Mouse (Mus musculus): ENCODE measurements around the gene Serac1. TPM values are rescaled to one million over a fixed set of nuclear protein-coding genes. Genes with fewer than 3 reads are reported as not detected.

The Serac1 gene
- polyA plus RNA-seq, 1 experiment from 2014 or later, result 0.73 TPM

DNA sequence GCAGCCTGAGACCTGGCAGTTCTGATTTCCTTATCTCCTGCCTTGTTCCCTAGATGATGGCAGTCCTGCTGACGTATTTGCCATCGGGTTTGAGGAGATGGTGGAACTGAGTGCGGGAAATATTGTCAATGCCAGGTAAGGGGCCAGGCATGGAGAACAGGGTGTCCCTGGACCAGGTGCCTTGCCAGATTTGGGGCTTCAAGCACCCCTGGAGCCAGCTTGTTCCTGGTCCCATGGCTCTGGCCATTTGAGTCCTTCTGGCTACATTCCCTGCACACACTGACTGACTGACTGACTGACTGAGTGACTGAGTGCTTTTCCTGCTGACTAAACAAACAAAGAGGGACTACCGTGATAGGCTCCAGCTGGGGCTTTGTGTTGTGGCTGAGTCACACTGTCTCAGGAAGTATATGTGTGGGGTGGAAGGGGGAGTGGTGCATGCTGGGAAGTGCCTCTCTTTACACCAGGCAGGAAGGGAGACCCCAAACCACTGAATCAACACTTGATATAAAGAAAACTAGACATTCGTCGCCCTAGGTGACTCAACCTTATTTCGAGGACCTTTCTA is 63.2 kb downstream of the Serac1 start:
- Histone ChIP-seq H3K4me2 (ENCODE audit: low read depth, low read length) (no peak overlapping the region), H3K4me1 (ENCODE audit: insufficient read depth) (peaks cover 12% of the 10 kb centered on the region; the same call in 1 of the 2 replicates), H3K9me3 (ENCODE audit: low read length) (no peaks in the 10 kb centered on the region), H3K36me3 (replicated peaks; ENCODE audit: insufficient read depth, low read length) (peaks cover 6% of the 10 kb centered on the region; the same call in 1 of the 2 replicates), H3K27ac (ENCODE audit: low read depth) (no peak overlapping the region), H3K27me3 (ENCODE audit: insufficient read depth, low read length) (no peaks in the 10 kb centered on the region), H3K9ac (replicated peaks) (no peak overlapping the region), H3K4me3 (ENCODE audit: low read depth, low read length) (no peak overlapping the region)
- ATAC-seq (peak; percentile 61), DNase-seq (no peak)
- WGBS (ENCODE audit: insufficient replicate concordance), result 35% methylated on average over 7 of the region's 7 CpGs
- TF ChIP-seq EP300 (IDR thresholded peaks at IDR 0.05; ENCODE audit: low read depth) (no peak), CTCF (IDR thresholded peaks at IDR 0.05; ENCODE audit: low read depth) (no peak)

DNA sequence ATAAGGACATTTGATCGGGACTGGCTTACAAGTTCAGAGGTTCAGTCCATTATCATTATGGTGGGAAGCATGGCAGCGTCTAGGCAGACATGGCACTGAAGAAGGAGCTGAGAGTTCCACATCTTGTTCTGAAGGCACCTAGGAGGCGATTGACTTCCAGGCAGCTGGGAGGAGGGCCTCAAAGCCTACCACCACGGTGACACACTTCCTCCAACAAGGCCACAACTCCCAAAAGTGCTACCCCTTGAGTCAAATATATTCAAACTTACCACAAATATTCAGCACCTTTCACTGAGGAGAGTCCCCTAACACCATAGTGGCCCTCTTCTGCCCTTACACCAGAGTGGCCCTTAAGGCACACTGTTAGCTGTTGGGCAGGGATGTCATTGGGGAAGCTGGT is 64.6 kb downstream of the Serac1 start:
- Histone ChIP-seq H3K4me3 (ENCODE audit: low read depth, low read length) (no peak overlapping the region), H3K36me3 (replicated peaks; ENCODE audit: insufficient read depth, low read length) (peaks cover 6% of the 10 kb centered on the region; the same call in 1 of the 2 replicates), H3K9me3 (ENCODE audit: low read length) (no peaks in the 10 kb centered on the region), H3K4me1 (ENCODE audit: insufficient read depth) (peaks cover 12% of the 10 kb centered on the region; the same call in 1 of the 2 replicates), H3K9ac (replicated peaks) (no peak overlapping the region), H3K4me2 (ENCODE audit: low read depth, low read length) (no peak overlapping the region), H3K27ac (ENCODE audit: low read depth) (no peak overlapping the region), H3K27me3 (ENCODE audit: insufficient read depth, low read length) (no peaks in the 10 kb centered on the region)
- ATAC-seq (no peak), DNase-seq (no peak)
- TF ChIP-seq EP300 (IDR thresholded peaks at IDR 0.05; ENCODE audit: low read depth) (no peak), CTCF (IDR thresholded peaks at IDR 0.05; ENCODE audit: low read depth) (no peak)
- WGBS (ENCODE audit: insufficient replicate concordance), result 60% methylated on average over 4 of the region's 4 CpGs

DNA sequence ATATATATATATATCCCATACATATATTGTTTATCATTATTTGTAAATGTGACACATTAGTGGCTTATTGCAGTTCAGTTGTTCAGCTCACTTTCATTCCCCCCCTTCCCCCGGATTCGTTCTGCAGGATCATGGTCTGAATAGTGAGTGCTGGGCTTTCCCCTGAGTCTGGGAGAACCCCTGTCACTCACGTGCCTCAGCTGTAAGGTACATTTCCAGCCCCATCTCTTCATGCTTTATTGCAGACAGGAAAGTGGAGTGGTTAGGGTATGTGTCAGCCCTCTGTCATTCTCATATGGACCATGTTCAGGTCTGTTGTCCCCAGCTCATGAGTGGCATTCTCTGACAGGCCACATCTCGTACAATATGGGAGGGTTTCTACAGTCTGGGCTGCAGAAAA is 66.5 kb downstream of the Serac1 start:
- WGBS (ENCODE audit: insufficient replicate concordance), result 81% methylated on average over 4 of the region's 4 CpGs
- Histone ChIP-seq H3K4me2 (ENCODE audit: low read depth, low read length) (no peak overlapping the region), H3K4me3 (ENCODE audit: low read depth, low read length) (no peak overlapping the region), H3K9ac (replicated peaks) (no peak overlapping the region), H3K4me1 (ENCODE audit: insufficient read depth) (0 out of 2 replicates have a peak, but pooled peaks cover 7% of the 10 kb centered on the region), H3K9me3 (ENCODE audit: low read length) (no peaks in the 10 kb centered on the region), H3K27me3 (ENCODE audit: insufficient read depth, low read length) (no peaks in the 10 kb centered on the region), H3K27ac (ENCODE audit: low read depth) (no peak overlapping the region), H3K36me3 (replicated peaks; ENCODE audit: insufficient read depth, low read length) (peaks cover 6% of the 10 kb centered on the region; the same call in 1 of the 2 replicates)
- ATAC-seq (no peak), DNase-seq (no peak)
- TF ChIP-seq EP300 (IDR thresholded peaks at IDR 0.05; ENCODE audit: low read depth) (no peak), CTCF (IDR thresholded peaks at IDR 0.05; ENCODE audit: low read depth) (no peak)

DNA sequence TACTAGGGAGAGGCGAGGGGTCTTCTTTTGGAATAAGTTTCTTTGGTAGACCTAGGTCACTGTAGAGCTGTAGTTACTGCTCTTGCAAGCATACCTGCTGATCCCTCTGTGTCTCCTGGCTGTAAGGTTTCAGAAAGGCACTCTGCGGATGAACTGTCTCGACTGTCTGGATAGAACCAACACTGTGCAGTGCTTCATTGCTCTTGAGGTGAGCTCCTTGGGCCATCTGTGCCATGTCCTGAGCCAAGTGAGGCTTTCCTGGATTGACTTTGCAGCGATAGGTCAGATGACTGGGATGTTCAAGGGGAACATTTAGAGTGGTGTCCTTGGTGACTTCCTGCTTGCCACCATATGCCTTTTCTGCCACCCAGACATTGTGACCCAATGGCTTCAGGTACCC is 69.9 kb downstream of the Serac1 start:
- no peak for TF ChIP-seq EP300 (IDR thresholded peaks at IDR 0.05; ENCODE audit: low read depth)
- TF ChIP-seq CTCF (IDR thresholded peaks at IDR 0.05; ENCODE audit: low read depth), result no peak
- ATAC-seq (no peak), DNase-seq (no peak)
- Histone ChIP-seq H3K27ac (ENCODE audit: low read depth) (no peak overlapping the region), H3K4me2 (ENCODE audit: low read depth, low read length) (no peak overlapping the region), H3K4me1 (ENCODE audit: insufficient read depth) (peaks cover 12% of the 10 kb centered on the region), H3K9ac (replicated peaks) (no peak overlapping the region), H3K9me3 (ENCODE audit: low read length) (no peaks in the 10 kb centered on the region), H3K36me3 (replicated peaks; ENCODE audit: insufficient read depth, low read length) (peaks cover 6% of the 10 kb centered on the region; the same call in 1 of the 2 replicates), H3K27me3 (ENCODE audit: insufficient read depth, low read length) (no peaks in the 10 kb centered on the region), H3K4me3 (ENCODE audit: low read depth, low read length) (no peak overlapping the region)
- 85% methylated on average over 4 of the region's 4 CpGs for WGBS (ENCODE audit: insufficient replicate concordance)

DNA sequence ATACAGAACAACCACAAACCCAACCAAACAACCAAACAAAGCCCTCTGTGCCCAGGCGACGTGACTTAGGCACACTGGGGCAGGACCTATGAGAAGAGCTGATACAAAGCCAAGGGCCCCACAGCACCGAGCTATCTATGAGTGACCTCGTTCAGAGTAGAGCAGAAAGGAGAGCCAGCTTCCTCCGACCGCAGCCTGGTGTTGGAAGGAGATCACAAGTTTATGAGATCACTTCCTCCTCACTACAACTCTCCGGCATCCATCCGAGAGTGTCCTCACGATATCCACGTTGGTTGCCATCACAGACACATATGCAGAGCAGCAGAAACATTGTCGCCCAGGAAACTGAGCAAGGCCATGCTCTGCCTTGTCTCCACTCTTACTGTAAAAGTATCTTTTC is 71.0 kb downstream of the Serac1 start:
- H3K27me3 ChIP-seq (ENCODE audit: insufficient read depth, low read length), result no peaks in the 10 kb centered on the region
- 22% methylated on average over 11 of the region's 11 CpGs for WGBS (ENCODE audit: insufficient replicate concordance)
- no peak overlapping the region for H3K27ac ChIP-seq (ENCODE audit: low read depth)
- H3K4me3 ChIP-seq (ENCODE audit: low read depth, low read length), result no peak overlapping the region
- peaks cover 12% of the 10 kb centered on the region for H3K4me1 ChIP-seq (ENCODE audit: insufficient read depth)
- no peak overlapping the region for H3K4me2 ChIP-seq (ENCODE audit: low read depth, low read length)
- ATAC-seq (peak; percentile 53), DNase-seq (no peak)
- TF ChIP-seq CTCF (IDR thresholded peaks at IDR 0.05; ENCODE audit: low read depth) (no peak), EP300 (IDR thresholded peaks at IDR 0.05; ENCODE audit: low read depth) (no peak)
- no peak overlapping the region for H3K9ac ChIP-seq (replicated peaks)
- H3K36me3 ChIP-seq (replicated peaks; ENCODE audit: insufficient read depth, low read length), result peaks cover 2% of the 10 kb centered on the region; the same call in 1 of the 2 replicates
- no peaks in the 10 kb centered on the region for H3K9me3 ChIP-seq (ENCODE audit: low read length)

DNA sequence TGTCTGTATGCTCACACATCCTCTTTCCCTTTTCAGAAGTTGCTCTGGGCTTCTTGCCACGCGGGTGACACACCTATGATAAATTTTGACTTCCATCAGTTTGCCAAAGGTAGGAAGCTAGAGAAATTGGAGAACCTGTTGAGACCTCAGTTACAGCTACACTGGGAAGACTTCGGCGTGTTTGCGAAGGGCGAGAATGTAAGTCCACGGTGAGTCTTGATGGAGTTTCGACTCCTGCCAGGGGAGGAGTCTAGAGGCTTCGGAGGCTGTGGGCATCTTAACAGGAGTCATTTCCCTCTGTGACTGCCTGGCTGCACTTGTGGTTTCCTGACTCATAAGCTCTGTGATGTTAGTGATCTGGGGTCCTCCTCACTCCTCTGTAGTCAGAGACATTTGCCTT is 71.6 kb downstream of the Serac1 start:
- WGBS (ENCODE audit: insufficient replicate concordance), result 38% methylated on average over 9 of the region's 9 CpGs
- TF ChIP-seq CTCF (IDR thresholded peaks at IDR 0.05; ENCODE audit: low read depth) (no peak), EP300 (IDR thresholded peaks at IDR 0.05; ENCODE audit: low read depth) (no peak)
- no peak for DNase-seq

More for the DNA sequence above, 71.6 kb downstream of the Serac1 start:
- no peak overlapping the region for H3K27ac ChIP-seq (ENCODE audit: low read depth)
- peaks cover 12% of the 10 kb centered on the region for H3K4me1 ChIP-seq (ENCODE audit: insufficient read depth)
- H3K36me3 ChIP-seq (replicated peaks; ENCODE audit: insufficient read depth, low read length), result no peaks in the 10 kb centered on the region; the same call in 1 of the 2 replicates
- no peak overlapping the region for H3K9ac ChIP-seq (replicated peaks)
- H3K27me3 ChIP-seq (ENCODE audit: insufficient read depth, low read length), result no peaks in the 10 kb centered on the region
- H3K9me3 ChIP-seq (ENCODE audit: low read length), result no peaks in the 10 kb centered on the region
- H3K4me2 ChIP-seq (ENCODE audit: low read depth, low read length), result no peak overlapping the region
- no peak overlapping the region for H3K4me3 ChIP-seq (ENCODE audit: low read depth, low read length)
- ATAC-seq, result peak; percentile 34; the same call in 1 of the 2 replicates
